Mouse (Mus musculus): ENCODE results near the gene Arfip2.
A peak's percentile ranks its signal among the peaks of the same experiment; 100 is the strongest.

Gene Arfip2

DNA sequence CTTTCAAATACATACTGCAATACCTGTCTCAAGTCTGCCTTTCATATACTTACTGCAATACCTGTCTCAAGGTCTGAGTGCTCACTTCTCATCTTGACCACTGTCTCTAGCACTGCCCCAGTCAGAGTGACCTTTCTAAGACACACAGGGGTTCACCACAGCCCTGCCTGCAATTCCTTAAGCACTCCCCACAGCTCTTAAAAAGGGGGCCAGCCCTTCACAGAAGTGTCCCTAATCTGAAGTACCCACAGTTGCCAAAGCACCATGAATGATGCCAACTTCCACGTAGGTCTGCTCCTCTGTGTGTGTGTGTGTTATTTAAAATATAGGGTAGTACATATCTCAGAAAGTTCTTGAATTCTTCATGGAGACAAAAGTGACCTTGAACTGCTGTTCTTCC lies 28.4 kb downstream of the Arfip2 start:
- DNase-seq = no peak

DNA sequence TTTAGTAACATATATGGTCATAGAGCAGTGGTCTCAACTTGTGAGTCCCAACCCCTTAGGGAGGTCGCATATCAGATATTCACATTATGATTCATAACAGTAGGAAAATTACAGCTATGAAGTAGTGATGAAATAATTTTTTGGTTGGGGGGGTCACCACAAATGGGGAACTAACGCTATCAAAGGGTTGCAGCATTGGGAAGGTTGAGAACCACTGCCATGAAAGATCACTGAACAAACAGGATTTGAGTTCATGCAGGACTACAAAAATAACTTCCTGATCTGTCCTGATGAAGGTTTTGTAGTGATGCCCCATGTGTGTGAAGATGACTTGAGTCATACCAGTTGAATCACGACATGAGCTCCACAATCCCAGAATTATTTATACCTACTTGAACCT lies 31.7 kb downstream of the Arfip2 start:
- no peak for DNase-seq

DNA sequence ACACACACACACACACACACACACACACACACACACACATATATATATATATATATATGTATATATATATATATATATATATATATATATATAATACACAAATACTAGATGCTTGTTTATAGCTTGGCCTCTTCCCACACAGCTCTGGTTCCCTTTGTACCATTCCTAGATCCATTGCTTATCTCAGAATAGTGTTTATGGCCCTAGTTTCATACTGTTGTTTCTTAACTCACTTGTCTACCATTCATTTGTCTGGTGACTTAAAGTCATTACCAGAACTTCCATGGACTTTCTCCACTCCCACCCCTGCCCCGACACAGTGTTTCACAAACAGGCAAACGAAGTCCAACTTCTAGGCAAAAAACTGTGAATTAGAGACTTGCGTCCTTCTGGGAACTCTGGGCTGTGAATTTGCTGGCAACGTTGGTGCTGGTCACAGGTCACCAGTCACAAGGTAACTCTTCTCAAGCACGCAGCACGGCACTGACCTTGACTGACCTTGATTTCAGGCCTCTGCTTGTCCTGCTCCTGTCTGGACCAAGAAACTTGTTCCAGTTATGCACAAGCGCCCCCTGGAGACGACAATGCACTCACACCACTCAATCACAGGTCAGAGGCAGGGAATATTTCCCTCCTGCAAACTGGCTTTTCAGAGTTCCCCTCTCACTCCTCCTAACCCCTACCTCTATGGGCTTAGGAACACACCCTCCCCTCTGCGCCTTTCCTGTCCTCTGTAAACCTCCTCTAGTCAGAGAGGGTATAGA lies 37.2 kb downstream of the Arfip2 start:
- peak; percentile 94 for DNase-seq

DNA sequence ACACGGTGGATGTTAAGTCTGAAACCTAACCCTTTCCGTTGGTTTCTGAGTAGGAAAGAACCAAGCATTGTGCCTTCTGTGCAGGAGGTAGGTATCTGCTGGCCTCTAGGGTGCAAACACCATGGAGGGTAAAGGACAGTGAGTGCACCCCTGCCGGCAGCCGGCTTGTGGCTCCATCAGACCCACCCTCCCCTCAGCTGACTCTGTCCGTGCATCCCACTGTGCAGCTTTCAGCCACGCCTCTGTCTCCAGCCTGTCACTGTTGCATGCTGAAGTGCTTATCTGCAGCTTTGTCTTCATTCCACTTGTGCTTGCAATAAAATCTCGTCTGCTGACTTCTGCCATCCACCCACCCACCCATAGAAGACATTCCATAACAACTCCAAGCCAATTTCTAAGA lies 50.1 kb downstream of the Arfip2 start:
- DNase-seq = no peak

GRCm38 (mm10) chr7:105588325-105588912 lies 51.8 kb downstream of the Arfip2 start:
- no peak for DNase-seq
